Mouse (Mus musculus) c-Kit-positive CD71-positive TER-119-positive erythroid progenitor cells, embryonic 14.5 days (primary cell): ENCODE data around the gene Aars.
"Not testable (repeated sequence)": the region's sequence is repeated elsewhere in the genome, so short reads cannot be mapped to it uniquely, and the experiment has no call there.

ENCODE experiments used
- DNase-seq: peaks from one replicate; pipeline ENCODE4 v3.0.0-alpha.2; 2013; ENCODE audit warnings: low spot score

Gene Aars

DNA sequence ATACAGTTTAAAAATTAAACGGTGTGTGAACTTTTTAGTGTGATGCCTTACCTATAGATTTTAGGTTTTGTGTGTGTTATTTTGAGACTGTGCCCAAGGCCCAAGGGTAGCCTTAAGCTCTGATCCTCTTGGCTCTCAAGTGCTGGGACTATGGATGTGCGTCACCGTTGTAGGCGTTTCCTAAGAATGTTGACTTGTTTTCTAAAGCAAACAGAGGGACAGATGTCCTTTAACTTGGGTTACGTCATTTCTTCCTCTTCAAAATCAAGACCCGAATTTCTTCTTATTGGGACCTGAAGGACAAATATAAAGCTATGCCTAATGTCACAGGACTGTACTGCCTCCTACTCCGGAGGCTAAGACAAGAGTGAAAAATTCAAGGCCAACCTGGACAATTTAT, at the start of gene Aars:
Gene Aars (plus strand): TSS at position 229 of the 400 bp plus-strand sequence.
- no peak for DNase-seq

DNA sequence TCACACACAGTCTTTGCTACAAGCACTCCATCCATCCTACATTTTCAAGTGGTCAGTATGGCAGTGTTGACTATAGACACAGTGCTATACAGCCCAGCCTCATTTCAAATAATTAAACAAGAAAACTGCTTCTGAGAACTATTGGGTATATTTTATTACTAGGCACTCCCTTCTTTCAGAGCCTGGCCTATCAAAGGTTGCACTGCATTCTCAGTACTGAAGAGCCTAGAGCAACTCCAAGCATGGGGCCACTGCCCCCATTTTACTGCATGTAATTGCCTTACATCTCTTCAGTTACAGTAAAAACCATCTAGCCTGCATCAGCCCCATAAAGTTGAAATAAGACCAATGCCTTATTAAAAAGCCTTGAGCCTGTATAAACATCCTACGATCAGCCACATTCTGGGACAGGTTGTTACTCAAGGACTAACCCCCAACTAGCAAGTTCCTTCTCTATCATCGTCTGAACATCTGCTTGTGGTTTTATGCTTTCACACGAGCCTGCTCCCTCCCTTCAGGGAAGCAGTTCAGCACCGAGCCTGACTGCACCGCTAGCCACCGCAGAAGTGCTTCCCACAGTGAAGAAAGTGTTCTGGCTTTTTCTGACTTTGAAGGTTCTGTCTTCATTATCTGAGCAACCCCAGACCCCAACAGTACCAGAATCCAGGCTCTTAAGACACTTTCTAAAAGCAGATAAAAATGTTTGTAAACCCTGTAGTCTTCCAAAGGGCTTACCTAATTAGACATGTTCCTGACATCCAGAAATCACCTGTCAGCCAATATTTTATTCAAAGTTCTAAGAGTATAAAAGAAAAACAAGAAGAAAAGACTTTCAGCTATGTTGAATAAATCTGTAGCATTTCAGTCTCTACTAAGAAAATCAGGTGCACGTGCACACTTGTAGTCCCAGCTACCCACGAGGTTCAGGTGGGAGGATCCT, 44.9 kb upstream of the Aars start:
- peak; percentile 77 for DNase-seq

DNA sequence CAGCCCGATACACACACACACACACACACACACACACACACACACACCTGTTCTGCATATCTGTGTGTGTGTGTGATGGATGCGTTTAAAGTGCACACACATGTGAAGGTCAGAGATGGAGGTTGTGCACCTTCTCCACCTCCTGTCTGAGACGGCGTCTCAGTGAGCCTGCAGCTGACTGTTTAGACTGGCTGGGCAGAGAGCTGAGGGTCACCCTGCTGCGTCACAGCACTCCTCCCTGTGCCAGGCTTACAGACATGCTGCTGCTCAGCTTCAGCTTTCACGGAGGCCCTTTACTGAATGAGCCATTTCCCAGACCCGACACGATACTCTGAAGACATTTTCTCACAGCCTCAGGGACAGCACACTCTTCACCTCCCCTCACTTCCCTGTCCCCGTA, 42.9 kb upstream of the Aars start:
- DNase-seq = no peak

DNA sequence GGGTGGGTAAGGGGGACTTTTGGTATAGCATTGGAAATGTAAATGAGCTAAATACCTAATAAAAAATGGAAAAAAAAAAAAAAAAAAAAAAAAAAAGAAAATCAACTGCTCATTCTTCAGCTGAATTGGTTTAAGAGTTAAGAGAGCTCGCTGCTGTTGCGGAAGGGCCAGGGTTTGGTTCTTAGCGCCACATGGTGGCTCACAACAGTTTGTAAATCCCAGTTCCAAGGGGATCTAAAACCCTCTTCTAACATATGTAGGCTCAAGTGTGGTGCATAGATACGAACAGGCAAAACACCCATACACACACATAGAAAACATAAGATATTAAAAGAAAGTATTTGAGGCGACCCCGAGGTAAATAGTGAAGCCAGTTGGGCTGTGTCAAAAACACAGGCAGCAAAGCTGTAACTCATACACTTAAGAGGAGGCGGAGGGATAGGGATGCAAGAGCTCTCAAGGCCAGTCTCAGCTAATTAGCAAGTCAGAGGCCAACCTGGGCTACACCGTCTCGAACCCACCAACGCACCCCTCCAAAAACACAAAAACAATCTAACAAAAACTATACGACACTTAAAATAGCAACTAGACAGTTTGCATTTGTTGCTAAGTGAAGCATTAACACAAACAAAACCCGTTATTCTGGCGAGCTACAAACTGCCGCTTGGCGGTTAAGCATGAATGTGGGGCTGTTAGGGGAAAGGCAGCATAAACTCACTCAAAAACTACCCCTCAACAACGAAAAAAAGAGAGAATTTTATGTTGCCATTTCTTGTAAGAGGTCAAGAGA, 36.1 kb upstream of the Aars start:
- peak; percentile 20 for DNase-seq

DNA sequence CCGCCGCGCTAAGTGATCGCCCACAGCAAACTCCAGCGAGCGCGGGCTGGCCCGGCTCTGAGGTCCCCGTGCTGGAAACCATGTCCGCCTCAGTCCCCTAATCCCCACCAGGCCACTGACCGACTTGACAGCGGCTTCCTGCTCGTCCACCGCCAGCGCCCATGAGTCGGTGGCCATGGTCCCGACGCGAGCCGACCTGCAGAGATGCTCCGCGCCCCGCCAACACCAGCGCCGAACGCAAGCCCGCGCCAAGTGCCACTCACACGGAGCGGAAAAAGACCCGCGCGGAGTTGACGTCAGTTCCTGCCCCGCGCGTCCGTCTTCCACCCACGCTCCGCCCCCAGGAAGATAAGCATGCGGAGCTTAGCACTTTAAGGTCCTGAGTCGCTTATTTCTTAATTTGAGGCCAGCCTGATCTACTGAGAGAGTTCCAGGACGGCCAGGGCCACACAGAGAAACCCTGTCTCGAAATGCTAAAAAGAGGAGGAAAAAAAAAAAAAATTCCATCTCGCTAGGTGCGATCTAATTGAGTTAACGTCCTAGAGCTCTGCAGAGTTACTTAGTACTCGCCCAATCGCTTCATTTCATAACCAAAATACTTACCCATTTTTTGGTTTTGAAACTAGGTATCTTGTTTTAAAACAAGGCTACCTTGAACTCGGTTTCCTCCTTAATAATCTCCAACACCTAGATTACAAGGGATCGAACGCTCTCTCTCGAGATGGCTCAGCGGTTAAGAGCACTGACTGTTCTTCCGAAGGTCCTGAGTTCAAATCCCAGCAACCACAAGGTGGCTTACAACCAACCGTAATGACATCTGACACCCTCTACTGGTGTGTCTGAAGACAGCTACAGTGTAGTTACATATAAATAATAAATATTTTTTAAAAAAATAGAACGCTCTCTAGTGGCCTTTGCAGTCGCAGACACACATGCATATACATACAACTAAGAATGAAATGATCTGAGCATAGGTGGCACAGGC, 35.1 kb upstream of the Aars start, which contains the start of gene Ddx19a:
Gene Ddx19a (minus strand): TSS at position 254 of the 985 bp plus-strand sequence.
- peak; percentile 91 for DNase-seq

DNA sequence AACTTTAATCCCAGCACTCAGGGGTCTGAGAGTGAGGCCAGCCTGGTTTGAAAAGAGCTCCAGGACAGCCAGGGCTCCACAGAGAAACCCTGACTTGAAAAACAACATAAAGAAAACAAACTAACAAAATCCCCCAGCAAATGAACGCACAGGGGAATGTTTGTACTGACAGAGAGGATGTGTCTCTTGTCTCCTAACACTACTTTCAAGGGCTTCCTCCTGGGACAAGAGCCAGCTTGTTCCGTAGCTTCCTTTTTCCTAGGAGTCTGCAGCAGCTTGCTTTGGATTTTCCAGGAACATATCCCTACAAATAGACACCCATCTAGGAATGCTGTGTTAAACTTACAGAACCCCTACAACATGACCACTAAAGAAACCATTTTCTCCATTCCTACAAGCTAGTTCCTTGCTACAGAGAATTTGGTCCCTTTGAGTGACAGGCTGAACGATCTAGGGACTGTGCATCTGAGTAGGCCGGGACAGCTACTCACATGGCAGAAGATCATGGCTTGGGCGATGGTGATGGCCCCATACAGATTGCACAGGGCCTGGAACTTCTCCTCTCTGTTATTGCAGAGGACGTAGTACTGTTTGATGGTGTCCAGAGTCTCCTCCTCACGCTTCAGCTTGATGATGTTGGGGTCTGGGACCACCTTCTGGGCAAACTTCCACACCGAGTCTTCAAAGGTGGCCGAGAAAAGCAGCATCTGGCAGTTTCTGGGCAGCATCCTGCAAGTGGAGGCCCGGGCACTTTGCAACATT, 22.5 kb upstream of the Aars start:
- DNase-seq = not testable (repeated sequence)

DNA sequence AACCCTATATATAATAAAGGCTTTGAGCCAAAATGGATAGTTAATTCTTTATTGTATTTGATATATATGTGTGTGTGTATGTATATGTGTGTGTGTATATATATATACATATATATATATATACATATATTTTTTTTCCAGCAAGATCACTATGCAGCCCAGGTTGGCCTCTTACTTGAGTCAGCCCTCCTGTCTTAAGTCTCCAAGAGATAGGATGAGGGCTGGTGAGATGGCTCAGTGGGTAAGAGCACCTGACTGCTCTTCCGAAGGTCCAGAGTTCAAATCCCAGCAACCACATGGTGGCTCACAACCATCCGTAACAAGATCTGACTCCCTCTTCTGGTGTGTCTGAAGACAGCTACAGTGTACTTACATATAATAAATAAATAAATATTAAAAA, 6.3 kb upstream of the Aars start:
- DNase-seq = not testable (repeated sequence)

DNA sequence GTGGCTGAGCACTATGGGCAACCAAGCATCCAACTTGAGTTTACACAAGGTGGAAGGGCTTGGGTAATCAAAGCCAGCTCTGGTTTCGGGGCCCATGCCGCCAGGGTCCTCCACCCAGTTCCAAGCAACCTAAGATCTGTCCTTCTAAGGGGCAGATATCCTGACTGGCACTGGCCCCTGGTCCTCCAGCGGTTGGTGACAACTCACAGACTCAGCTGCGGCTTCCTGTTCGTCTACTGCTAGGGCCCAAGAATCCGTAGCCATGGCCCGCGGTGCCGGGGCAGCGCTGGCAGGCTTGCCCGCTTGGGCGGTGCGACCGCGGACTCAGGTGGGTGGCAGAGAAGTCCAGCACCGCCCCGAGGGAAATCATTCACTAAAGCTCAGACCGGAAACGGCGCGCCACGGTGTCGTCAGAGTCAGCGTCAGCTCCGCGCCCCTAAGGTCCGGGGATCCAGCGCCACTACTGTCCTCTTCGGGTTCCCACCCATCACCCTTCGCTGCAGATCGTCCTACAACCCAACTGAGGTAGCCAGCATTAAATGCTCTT, 5.5 kb upstream of the Aars start:
- DNase-seq = peak; percentile 85

DNA sequence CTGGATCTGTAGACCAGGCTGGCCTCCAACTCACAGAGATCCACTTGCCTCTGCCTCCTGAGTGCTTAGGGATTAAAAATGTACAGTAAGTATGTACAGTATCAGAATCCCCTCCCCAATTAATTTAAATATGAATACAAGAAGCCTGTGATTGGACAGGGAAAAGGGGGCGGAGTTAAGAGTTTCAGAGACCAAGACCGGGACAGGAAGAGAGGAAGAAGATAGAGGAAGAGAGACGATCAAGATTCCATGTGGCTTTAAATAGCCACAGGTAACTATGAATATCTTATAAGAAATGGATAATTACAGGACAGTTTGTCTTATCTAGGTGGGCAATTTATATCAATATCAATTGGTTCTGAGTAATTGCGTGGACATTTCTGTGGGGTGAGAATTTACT, 3.4 kb upstream of the Aars start:
- peak; percentile 65 for DNase-seq

DNA sequence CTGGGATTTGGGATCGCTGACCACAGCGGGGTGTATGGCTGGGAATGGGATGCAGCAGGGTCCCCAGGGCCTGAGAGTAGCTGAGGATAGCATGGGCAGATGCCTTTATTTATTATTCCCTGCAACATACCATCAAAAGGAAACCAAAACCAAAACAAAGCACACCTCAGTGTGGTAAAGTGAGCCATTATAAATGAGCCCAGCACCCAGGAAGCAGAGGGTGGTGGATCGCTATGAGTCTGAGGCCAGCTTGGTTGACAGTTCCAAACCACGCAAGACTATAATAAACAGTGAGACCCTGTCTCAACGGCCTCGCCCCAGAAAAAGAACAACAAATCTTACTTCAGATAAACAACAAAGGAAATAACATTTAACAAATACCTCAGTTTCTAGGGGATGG, 2.9 kb upstream of the Aars start:
- no peak for DNase-seq

DNA sequence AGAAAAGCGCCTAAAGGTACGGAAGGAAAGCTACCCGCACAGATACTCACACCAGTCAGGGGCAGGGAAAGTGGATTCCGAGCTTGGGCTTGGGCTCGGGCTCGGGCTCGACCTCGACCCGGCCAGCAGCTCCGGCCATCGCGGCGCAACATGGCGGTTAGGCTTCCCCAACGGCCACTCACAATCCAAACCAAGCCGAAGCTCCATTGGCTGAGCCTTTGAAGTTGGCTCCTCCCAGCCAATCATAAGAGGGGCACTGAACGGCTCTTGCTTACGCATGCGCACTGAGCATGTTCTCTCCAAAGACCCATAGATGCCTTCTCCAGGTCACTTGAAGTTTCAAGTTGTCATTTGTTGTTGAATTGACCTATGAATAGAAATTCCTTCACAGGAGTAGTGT, 1.4 kb upstream of the Aars start, which contains the start of gene Ddx19b:
Gene Ddx19b (minus strand): TSS at position 180 of the 400 bp plus-strand sequence.
- no peak for DNase-seq

DNA sequence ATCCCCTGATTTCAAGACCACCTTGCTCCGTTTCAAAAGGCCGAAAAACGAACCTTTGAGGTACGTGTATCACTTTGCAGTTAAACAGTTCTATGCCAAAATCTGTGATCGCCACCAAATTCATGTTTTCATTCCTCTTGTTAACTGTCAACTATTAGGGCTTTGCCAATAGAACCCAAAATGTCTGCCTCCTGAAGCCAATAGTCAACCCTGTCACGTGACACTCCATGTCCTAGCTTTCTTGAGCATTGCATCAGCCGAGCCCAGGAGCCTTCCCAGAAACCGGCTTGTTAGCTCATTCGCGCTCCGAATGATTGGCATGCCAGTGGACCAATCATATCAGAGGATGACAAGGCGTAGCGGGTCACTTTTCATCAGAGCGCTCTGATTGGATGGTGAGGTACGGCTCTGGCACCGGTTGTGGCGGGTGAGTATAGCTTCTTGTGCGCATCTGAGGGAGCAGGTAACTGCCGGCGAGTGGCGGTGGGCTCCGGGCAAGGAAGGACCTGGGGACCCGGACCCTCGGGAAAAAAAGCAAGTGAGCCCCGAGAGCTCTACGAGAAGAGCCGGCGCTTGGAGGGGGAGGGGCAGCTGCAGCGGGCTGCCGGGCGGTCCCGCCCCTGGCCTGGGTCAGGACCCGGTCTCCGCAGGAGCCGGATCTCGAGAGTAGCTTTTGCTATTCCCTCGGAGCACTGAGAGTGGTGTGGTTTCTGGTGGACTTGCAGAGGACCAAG, 705 bp downstream of the Aars start:
- DNase-seq = peak; percentile 100

DNA sequence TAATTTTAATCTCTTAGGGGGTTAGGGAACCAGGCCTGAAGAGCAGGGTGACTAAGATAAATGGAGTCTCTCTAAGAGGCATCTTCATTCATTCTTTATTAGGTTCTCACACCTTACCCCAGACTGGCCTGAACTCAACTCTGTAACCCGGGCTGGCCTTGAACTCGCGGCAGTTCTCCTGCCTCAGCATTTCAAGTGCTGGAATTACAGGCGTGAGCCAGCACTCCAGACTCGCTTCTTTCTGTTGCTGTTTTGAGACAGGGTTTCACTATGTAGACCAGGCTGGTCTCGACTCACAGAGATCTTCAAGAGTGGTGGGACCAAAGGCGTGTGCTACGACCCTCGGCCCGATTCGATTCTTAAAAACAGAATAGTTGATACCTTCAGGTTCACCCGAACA, 1.3 kb downstream of the Aars start:
- DNase-seq = no peak

DNA sequence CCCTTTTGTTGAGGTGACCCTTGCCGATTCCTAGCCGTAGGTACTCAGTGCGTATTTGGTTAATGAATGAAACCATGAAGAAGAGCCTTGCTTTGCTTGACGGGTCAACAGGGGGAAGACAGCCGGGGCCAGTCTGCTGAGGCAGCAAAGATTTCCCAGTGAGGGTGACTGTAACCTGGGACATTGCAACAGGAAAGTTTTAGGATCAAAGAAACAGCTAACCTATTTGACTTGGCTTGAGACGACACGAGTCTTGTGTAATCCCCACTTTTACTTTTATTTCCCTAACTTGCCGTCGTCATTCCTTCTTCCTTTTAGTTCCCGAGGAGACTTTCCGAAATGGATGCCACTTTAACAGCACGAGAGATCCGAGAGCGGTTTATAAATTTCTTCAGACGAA, 3.6 kb downstream of the Aars start:
- no peak for DNase-seq

DNA sequence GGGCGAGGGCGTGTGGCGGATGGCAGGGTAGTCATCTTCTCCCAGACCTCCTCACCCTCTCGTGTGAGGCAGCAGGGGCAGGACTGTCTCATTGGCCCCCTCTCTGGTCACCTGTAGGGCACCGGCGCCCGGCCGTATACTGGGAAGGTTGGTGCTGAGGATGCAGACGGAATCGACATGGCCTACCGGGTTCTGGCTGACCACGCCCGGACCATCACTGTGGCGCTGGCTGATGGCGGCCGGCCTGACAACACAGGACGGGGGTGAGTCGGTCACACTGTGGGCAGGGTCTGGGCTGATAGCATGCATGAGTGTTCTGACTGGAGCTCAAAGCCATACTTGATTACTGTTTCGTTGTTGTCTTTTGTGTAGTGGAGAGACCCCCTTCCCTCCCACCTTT, 9.6 kb downstream of the Aars start:
- no peak for DNase-seq

DNA sequence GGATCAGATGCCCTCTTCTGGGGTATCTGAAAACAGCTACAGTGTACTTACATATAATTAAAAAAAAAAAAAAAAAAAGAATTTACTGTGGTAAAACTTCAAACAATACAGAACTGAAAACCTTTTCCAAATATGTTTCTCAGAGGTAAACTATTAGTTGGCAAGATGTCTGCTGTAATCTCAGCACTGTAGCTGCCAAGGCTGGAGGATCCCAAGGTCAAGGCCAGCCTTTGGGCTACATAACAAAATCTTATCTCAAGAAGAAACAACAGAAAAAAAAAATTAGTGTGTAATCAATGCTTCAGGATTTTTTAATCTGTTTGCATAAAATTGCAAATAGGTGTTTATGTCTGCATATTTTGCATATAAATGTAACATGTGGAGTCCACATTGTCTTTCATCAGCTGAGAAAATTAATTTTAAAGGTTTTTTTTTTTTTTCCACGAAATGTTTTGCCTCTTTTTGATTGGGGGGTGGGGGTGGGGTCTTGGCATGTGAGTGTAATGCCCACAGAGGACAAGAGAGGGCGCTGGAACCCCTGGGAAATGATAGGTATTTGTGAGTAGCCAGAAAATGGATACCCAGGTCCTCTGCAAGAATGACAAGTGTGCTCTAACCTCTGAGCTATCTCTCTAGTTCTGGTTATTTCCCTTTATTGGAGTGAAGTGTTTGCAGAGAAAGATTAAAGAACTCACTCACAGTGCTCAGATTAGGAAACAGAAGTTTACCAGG, 11.2 kb downstream of the Aars start:
- no peak for DNase-seq

DNA sequence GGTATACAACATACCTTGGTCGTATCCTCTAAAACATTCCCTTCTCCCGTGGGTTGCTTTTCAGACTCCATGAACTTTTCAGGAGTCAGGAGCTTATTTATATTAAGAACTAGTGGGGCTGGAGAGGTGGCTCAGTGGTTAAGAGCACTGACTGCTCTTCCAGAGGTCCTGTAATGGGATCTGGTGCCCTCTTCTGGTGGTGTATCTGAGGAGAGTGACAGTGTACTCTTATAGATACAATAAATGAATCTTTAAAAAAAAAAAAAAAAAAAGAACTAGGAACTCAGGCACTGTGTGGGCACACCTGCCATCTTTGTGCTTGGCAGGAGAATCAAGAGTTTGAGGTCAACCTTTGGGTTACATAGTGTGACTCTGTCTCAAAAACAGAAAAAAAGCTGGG, 15.8 kb downstream of the Aars start:
- no peak for DNase-seq

DNA sequence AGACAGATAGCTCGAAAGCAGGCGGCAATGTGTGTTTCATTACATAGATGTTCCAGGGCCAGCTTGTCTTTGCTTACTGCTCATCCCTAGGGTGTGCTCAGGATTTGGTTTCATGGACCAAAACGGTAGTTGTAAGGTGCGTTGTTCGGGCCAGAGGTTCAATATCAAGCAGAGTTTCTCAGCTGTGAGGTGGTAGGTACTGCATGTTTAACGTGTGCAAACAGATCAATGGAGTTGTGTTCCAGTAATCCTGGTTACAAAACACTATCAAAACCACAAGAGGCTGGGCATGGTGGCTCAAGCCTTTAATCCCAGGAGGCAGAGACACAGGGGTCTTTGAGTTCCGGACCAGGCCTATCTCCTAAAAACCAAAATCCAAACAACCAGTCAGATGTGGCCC, 16.2 kb downstream of the Aars start:
- DNase-seq = no peak

DNA sequence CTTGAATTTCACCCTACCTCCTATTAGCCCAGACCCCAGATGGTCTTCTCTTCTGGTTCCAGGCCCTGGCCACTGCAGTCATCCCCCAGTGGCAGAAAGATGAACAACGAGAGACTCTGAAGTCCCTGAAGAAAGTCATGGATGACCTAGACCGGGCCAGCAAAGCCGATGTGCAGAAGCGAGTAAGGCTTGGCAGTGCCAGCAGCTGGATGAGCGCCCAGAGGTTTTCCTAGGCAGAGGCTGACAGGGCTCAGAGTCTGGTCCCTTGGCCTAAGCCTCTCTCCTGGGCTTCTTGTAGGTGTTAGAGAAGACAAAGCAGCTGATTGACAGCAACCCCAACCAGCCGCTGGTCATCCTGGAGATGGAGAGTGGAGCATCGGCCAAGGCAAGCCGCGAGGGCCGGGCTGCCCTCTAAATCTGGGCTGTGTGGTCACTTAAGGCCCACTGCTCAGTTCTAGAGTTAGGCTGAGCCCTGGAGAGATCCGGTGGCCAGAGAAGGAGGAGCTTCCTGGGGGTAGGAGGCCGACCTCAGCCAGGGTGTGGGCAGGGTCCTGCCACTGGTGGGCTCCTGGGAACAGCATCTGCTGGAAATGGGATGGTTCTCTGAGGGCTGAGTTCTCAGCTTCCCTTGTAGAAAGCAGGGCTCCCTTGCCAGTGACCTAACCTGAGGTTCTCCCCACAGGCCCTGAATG, 21.0 kb downstream of the Aars start:
- no peak for DNase-seq
